Mouse (Mus musculus) heart, embryonic 10.5 days (tissue): ENCODE results near the gene Cngb1. TPM values are rescaled to one million over a fixed set of nuclear protein-coding genes. Genes with fewer than 3 reads are reported as not detected.

Source experiments
- DNase-seq: peaks from one replicate; pipeline ENCODE4 v3.0.0-alpha.2; 2017; ENCODE audit warnings: low spot score
- H3K27ac ChIP-seq: fragments of 300-500 bp; sonication (generic); 2 replicates; pipeline ENCODE4 v1.5.1; 2016; ENCODE audit warnings: mild to moderate bottlenecking
- H3K27me3 ChIP-seq: fragments of 300-500 bp; sonication (generic); 2 replicates; pipeline ENCODE4 v1.6.1; 2016; ENCODE audit warnings: mild to moderate bottlenecking; ENCODE audit not compliant: poor library complexity, insufficient read depth, severe bottlenecking
- H3K36me3 ChIP-seq: fragments of 300-500 bp; sonication (generic); 2 replicates; pipeline ENCODE4 v1.6.1; 2016; ENCODE audit warnings: mild to moderate bottlenecking, moderate library complexity
- H3K4me1 ChIP-seq: fragments of 300-500 bp; sonication (generic); 2 replicates; pipeline ENCODE4 v1.6.1; 2016; ENCODE audit warnings: mild to moderate bottlenecking
- H3K4me3 ChIP-seq: fragments of 300-500 bp; sonication (generic); 2 replicates; pipeline ENCODE4 v1.5.1; 2016; ENCODE audit warnings: mild to moderate bottlenecking, moderate library complexity
- H3K9me3 ChIP-seq: fragments of 300-500 bp; sonication (generic); 2 replicates; pipeline ENCODE4 v1.6.1; 2016; ENCODE audit warnings: mild to moderate bottlenecking, moderate library complexity
- WGBS: fragments of 180-500 bp; shearing (Covaris S2); methylation state at CpG from one replicate; pipeline ENCODE4 v1.1.7; 2016; 5-methylcytosine and 5-hydroxymethylcytosine counted together
- polyA plus RNA-seq: library from polyadenylated mRNA; unstranded; fragments of >200 nt; fragmentation: Nextera tagmentation; extraction: Ambion mirVana; gene quantifications from 2 replicates; pipeline ENCODE4 v1.2.1, GENCODE M21; 2016

The Cngb1 gene
- polyA plus RNA-seq, 1 experiment from 2014 or later, result not detected

DNA sequence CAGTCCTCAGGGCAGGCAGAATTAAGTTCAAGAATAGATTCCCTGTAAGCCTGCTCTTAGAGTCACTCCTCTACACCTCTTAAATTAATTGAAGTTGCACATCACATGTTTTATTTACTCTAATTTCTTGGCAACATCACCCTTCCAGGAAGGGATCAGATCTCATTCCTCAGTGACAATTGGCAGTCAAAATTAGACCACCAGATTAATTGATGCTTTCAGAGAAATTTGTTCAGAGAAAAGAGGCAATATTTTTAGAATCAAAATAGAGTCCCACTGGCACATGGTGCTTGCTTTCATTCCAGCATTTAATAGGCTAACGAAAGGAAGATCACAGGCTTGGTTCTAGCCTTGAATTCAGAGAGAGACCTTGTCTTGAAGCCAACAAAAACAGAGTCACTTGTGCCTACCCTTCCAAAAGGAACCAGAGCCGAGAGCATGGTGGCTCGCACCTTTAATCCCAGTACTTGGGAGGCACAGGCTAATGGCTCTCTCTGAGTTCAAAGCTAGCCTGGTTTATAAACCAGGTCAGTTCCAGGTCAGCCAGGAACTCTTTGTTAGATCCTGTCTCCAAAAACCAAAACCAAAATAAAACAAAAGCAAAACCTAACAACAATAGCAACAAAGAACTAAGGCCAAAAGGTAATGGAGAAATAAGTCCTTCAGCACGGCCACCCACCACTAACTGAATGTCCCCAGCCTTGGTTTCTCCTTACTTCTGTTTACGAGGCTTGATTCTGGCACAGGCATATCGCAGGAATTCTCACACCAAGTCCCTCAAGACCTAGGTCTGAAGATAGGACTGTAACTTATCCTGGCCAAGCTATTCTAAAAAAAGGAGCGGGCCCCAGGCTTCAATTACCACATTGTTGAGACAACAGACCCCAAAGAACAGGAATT is 79.9 kb downstream of the Cngb1 start:
- Histone ChIP-seq H3K9me3 (no peaks in the 10 kb centered on the region), H3K4me1 (peaks cover 16% of the 10 kb centered on the region), H3K4me3 (no peak overlapping the region), H3K27ac (peak overlapping the region; percentile 30; the same call in 1 of the 2 replicates), H3K27me3 (no peaks in the 10 kb centered on the region), H3K36me3 (no peaks in the 10 kb centered on the region)
- no peak for DNase-seq
- 43% methylated on average over 7 of the region's 7 CpGs for WGBS

DNA sequence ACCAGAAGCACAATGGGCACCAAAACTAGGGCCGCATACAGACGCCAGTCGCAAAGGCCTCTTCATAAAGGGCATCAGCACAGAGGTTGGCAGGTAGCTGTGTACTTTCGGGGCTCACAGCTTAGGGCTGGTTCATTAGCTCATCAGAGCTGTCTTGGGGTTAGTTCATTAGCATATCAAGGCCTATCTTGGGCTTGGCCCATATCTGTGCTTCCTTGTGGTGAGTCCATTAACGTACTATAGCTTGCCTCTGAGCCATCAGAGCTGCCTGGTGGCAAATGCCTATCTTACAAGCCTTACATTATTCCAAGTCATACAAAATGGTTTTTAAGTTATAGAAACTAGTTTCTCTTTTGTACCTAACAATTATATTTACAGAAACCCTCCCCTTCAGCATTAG is 82.4 kb downstream of the Cngb1 start:
- no peak for DNase-seq
- Histone ChIP-seq H3K4me3 (no peak overlapping the region), H3K27ac (no peak overlapping the region), H3K36me3 (no peaks in the 10 kb centered on the region), H3K9me3 (no peaks in the 10 kb centered on the region), H3K27me3 (no peaks in the 10 kb centered on the region), H3K4me1 (peaks cover 28% of the 10 kb centered on the region)
- WGBS, result 84% methylated on average over 5 of the region's 5 CpGs

- WGBS, result 22% methylated on average over 2 of the region's 2 CpGs
Observed at GRCm38 (mm10) chr8:95221045-95221444, 85.3 kb downstream of the Cngb1 start.

GRCm38 (mm10) chr8:95220571-95220998 is 85.8 kb downstream of the Cngb1 start:
- Histone ChIP-seq H3K4me1 (peaks cover 13% of the 10 kb centered on the region), H3K4me3 (no peak overlapping the region), H3K27ac (peak overlapping the region; percentile 54), H3K36me3 (no peaks in the 10 kb centered on the region), H3K27me3 (no peaks in the 10 kb centered on the region), H3K9me3 (no peaks in the 10 kb centered on the region)
- 39% methylated on average over 7 of the region's 7 CpGs for WGBS
- DNase-seq, result no peak

More at GRCm38 (mm10) chr8:95221045-95221444, 85.3 kb downstream of the Cngb1 start:
- DNase-seq, result no peak
- no peaks in the 10 kb centered on the region for H3K36me3 ChIP-seq
- H3K27ac ChIP-seq, result peak overlapping the region; percentile 54
- H3K9me3 ChIP-seq, result no peaks in the 10 kb centered on the region
- peaks cover 15% of the 10 kb centered on the region for H3K4me1 ChIP-seq
- H3K4me3 ChIP-seq, result no peak overlapping the region
- H3K27me3 ChIP-seq, result no peaks in the 10 kb centered on the region

GRCm38 (mm10) chr8:95219623-95220022 is 86.8 kb downstream of the Cngb1 start:
- no peaks in the 10 kb centered on the region for H3K36me3 ChIP-seq
- H3K4me3 ChIP-seq, result no peak overlapping the region
- H3K27ac ChIP-seq, result no peak overlapping the region
- DNase-seq, result no peak
- H3K4me1 ChIP-seq, result peaks cover 13% of the 10 kb centered on the region
- H3K9me3 ChIP-seq, result no peaks in the 10 kb centered on the region
- no peaks in the 10 kb centered on the region for H3K27me3 ChIP-seq
- 89% methylated on average over 8 of the region's 8 CpGs for WGBS

- Histone ChIP-seq H3K27ac (no peak overlapping the region), H3K4me3 (no peak overlapping the region), H3K9me3 (no peaks in the 10 kb centered on the region), H3K27me3 (no peaks in the 10 kb centered on the region), H3K36me3 (no peaks in the 10 kb centered on the region), H3K4me1 (peaks cover 13% of the 10 kb centered on the region)
- no peak for DNase-seq
- 71% methylated on average over 11 of the region's 11 CpGs for WGBS
Observed at GRCm38 (mm10) chr8:95215709-95216360, 90.5 kb downstream of the Cngb1 start.

DNA sequence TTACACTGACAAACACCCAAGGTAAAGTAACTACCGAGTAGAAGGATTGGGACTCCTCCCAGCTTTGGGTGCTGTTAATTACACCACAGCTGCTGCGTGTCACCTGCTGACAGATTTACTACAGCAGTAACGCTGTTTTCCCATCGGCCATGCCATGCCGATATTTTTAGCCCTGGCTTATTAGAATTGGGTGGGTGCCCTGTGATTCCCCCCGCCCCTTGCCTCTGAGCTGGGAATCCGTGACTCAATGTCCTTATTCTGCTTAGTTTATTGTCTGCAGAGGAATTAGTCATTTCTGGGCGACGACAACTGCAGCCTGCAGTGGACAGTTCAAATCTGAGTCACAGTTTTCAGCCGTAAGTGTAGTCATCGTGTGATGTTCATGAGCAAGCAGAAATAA is 96.5 kb downstream of the Cngb1 start:
- no peaks in the 10 kb centered on the region for H3K27me3 ChIP-seq
- peaks cover 24% of the 10 kb centered on the region for H3K4me1 ChIP-seq
- H3K9me3 ChIP-seq, result no peaks in the 10 kb centered on the region
- no peak overlapping the region for H3K4me3 ChIP-seq
- 54% methylated on average over 11 of the region's 11 CpGs for WGBS
- DNase-seq, result no peak
- H3K27ac ChIP-seq, result peak overlapping the region; percentile 42
- H3K36me3 ChIP-seq, result no peaks in the 10 kb centered on the region

- DNase-seq, result no peak
- H3K4me1 ChIP-seq, result peaks cover 24% of the 10 kb centered on the region
- no peaks in the 10 kb centered on the region for H3K9me3 ChIP-seq
- H3K27ac ChIP-seq, result no peak overlapping the region
- H3K36me3 ChIP-seq, result no peaks in the 10 kb centered on the region
- H3K4me3 ChIP-seq, result no peak overlapping the region
- no peaks in the 10 kb centered on the region for H3K27me3 ChIP-seq
- 8% methylated on average over 8 of the region's 8 CpGs for WGBS
Observed at GRCm38 (mm10) chr8:95205946-95206345, 100.4 kb downstream of the Cngb1 start.

- no peak overlapping the region for H3K27ac ChIP-seq
- H3K4me3 ChIP-seq, result no peak overlapping the region
- H3K9me3 ChIP-seq, result no peaks in the 10 kb centered on the region
- WGBS, result 17% methylated on average over 10 of the region's 10 CpGs
- DNase-seq, result peak; percentile 80
- no peaks in the 10 kb centered on the region for H3K36me3 ChIP-seq
- peaks cover 17% of the 10 kb centered on the region for H3K4me1 ChIP-seq
- H3K27me3 ChIP-seq, result no peaks in the 10 kb centered on the region
Observed at GRCm38 (mm10) chr8:95204039-95204380, 102.4 kb downstream of the Cngb1 start.

DNA sequence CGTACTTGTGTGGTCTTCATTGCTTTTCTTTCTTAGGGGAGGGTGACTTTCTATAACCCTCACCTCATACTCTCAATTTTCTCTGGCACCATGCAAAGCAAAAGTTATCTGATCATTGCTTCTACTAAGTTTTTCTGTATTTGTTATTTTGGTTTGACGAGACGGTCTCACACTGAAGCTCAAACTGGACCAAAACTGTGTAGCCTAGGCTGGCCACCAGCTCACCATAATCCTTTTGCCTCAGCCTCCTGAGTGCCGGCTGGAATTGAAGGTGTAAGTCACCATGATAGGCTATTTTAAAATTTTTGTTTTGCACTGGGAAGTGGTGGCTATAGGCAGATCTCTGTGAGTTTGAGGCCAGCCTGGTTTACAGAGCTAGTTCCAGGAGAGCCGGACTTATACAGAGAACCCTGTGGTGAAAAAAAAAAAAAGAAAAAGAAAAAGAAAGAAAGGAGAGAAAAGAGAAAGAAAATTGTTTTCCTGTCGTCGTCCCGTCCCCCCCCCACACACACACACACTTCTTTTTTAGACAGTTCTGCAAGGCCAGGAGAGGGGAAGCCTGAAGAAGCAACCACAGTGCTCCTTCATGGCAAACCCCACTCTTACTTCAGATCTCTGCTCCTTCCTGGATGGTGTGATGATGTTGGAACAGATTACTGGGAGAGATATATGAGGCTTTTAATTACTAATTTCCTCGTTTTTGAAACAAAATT is 102.9 kb downstream of the Cngb1 start:
- WGBS, result 48% methylated on average over 9 of the region's 9 CpGs
- Histone ChIP-seq H3K36me3 (no peaks in the 10 kb centered on the region), H3K9me3 (no peaks in the 10 kb centered on the region), H3K27me3 (no peaks in the 10 kb centered on the region), H3K27ac (no peak overlapping the region), H3K4me1 (peaks cover 17% of the 10 kb centered on the region), H3K4me3 (no peak overlapping the region)
- no peak for DNase-seq

- no peaks in the 10 kb centered on the region for H3K9me3 ChIP-seq
- H3K27ac ChIP-seq, result no peak within 1 kb of the TSS
- DNase-seq, result no peak
- WGBS, result 52% methylated on average over 14 of the region's 14 CpGs
- peaks cover 17% of the 10 kb centered on the region for H3K4me1 ChIP-seq
- no peak within 1 kb of the TSS for H3K4me3 ChIP-seq
- H3K36me3 ChIP-seq, result no peaks in the 10 kb centered on the region
- no peaks in the 10 kb centered on the region for H3K27me3 ChIP-seq
Observed at GRCm38 (mm10) chr8:95202649-95203275, 103.6 kb downstream of the Cngb1 start, which contains the start of gene Kifc3. Gene Kifc3, minus strand, starts transcription at chr8:95202812.

GRCm38 (mm10) chr8:95202056-95202570 is 104.3 kb downstream of the Cngb1 start:
- H3K36me3 ChIP-seq, result no peaks in the 10 kb centered on the region
- H3K27ac ChIP-seq, result no peak overlapping the region
- H3K27me3 ChIP-seq, result no peaks in the 10 kb centered on the region
- 75% methylated on average over 8 of the region's 8 CpGs for WGBS
- H3K4me3 ChIP-seq, result no peak overlapping the region
- DNase-seq, result no peak
- H3K4me1 ChIP-seq, result peaks cover 17% of the 10 kb centered on the region
- no peaks in the 10 kb centered on the region for H3K9me3 ChIP-seq
